Mouse (Mus musculus): ENCODE measurements around the gene Sytl3. TPM values are rescaled to one million over a fixed set of nuclear protein-coding genes. Genes with fewer than 3 reads are reported as not detected.

Sytl3 gene
- polyA plus RNA-seq (2014; fragmentation: Illumina TruSeq; extraction: RNeasy Lipid Tissue Mini Kit (QIAGEN cat#74804); ENCODE audit: low read depth, low replicate concordance): 0.59 TPM

GRCm38 (mm10) chr17:6658801-6659200, at the start of gene Sytl3:
Sytl3 (plus strand) TSS chr17:6659093.

GRCm38 (mm10) chr17:6655567-6656281, 3.2 kb upstream of the Sytl3 start, which contains the start of gene Dynlt1f:
Dynlt1f (minus strand) TSS chr17:6655900.

GRCm38 (mm10) chr17:6782611-6783005, 123.7 kb downstream of the Sytl3 start, which contains the start of gene Ezr:
Ezr (minus strand) TSS chr17:6782784.

Other genes starting within 250 kb of the Sytl3 start
- 580 TPM for gene Dynlt1b, start 229.0 kb upstream of the Sytl3 start, polyA plus RNA-seq (2014; fragmentation: Illumina TruSeq; extraction: RNeasy Lipid Tissue Mini Kit (QIAGEN cat#74804); ENCODE audit: low read depth, low replicate concordance)
- 21.6 TPM for gene Dynlt1c, start 57.4 kb upstream of the Sytl3 start, polyA plus RNA-seq (2014; fragmentation: Illumina TruSeq; extraction: RNeasy Lipid Tissue Mini Kit (QIAGEN cat#74804); ENCODE audit: low read depth, low replicate concordance)
- gene Dynlt1f, start 3.2 kb upstream of the Sytl3 start, polyA plus RNA-seq (2014; fragmentation: Illumina TruSeq; extraction: RNeasy Lipid Tissue Mini Kit (QIAGEN cat#74804); ENCODE audit: low read depth, low replicate concordance): 536 TPM
- 4.2 TPM for gene Ezr, start 123.7 kb downstream of the Sytl3 start, polyA plus RNA-seq (2014; fragmentation: Illumina TruSeq; extraction: RNeasy Lipid Tissue Mini Kit (QIAGEN cat#74804); ENCODE audit: low read depth, low replicate concordance)